Mouse (Mus musculus) stomach, postnatal 0 days (tissue): Measurements from ENCODE around the gene Alox12.

Source experiments
- CTCF ChIP-seq: IDR thresholded peaks from 2 replicates; pipeline ENCODE4 v1.5.1; 2016; ENCODE audit warnings: antibody characterized with exemption, low read depth, mild to moderate bottlenecking, moderate library complexity
- EP300 ChIP-seq: optimal IDR thresholded peaks from 2 replicates; pipeline ENCODE3; 2016; ENCODE audit warnings: antibody characterized with exemption

- no peak for TF ChIP-seq EP300
- TF ChIP-seq CTCF: no peak
Observed at GRCm38 (mm10) chr11:70225798-70226601, 29.2 kb downstream of the Alox12 start.
